Mouse (Mus musculus) stomach, embryonic 15.5 days (tissue): Measurements from ENCODE around the gene Chn2. TPM values are rescaled to one million over a fixed set of nuclear protein-coding genes. Genes with fewer than 3 reads are reported as not detected.

Experiments used
- ATAC-seq: fragments of 200-750 bp; cut with Nextera tagmentation; 2 replicates; pipeline ENCODE4 v1.8.0; 2017; ENCODE audit warnings: low read depth, moderate number of reproducible peaks, moderate TSS enrichment; ENCODE audit not compliant: insufficient read depth, low FRiP score
- H3K27ac ChIP-seq: fragments of 300-500 bp; sonication (generic); 2 replicates; pipeline ENCODE4 v1.5.1; 2015; ENCODE audit warnings: mild to moderate bottlenecking, inconsistent platforms
- H3K27me3 ChIP-seq: fragments of 300-500 bp; sonication (generic); replicated peaks from 2 replicates; pipeline ENCODE4 v1.6.1; 2015; ENCODE audit warnings: inconsistent platforms
- H3K36me3 ChIP-seq: fragments of 300-500 bp; sonication (generic); 2 replicates; pipeline ENCODE4 v1.6.1; 2015; ENCODE audit warnings: inconsistent platforms
- H3K4me1 ChIP-seq: fragments of 300-500 bp; sonication (generic); 2 replicates; pipeline ENCODE4 v1.6.1; 2015; ENCODE audit warnings: inconsistent platforms
- H3K4me2 ChIP-seq: fragments of 300-500 bp; sonication (generic); 2 replicates; pipeline ENCODE4 v1.6.1; 2015; ENCODE audit warnings: mild to moderate bottlenecking, inconsistent platforms
- H3K4me3 ChIP-seq: fragments of 300-500 bp; sonication (generic); replicated peaks from 2 replicates; pipeline ENCODE4 v1.5.1; 2015; ENCODE audit warnings: inconsistent platforms
- H3K9ac ChIP-seq: fragments of 300-500 bp; sonication (generic); 2 replicates; pipeline ENCODE4 v1.6.1; 2015; ENCODE audit warnings: inconsistent platforms
- H3K9me3 ChIP-seq: fragments of 300-500 bp; sonication (generic); 2 replicates; pipeline ENCODE4 v1.6.1; 2016; ENCODE audit warnings: inconsistent platforms
- WGBS: fragments of 180-500 bp; shearing (Covaris S2); methylation state at CpG from one replicate; pipeline ENCODE4 v1.1.7; 2015; 5-methylcytosine and 5-hydroxymethylcytosine counted together
- polyA plus RNA-seq: library from polyadenylated mRNA; unstranded; fragments of >200 nt; fragmentation: Nextera tagmentation; extraction: Ambion mirVana; gene quantifications from 2 replicates; pipeline ENCODE4 v1.2.1, GENCODE M21; 2015

Chn2 gene
- polyA plus RNA-seq, 1 experiment from 2014 or later: 15.6 TPM

- Histone ChIP-seq H3K4me1 (peaks cover 11% of the 10 kb centered on the region; the same call in 1 of the 2 replicates), H3K4me2 (no peak overlapping the region), H3K27ac (no peak overlapping the region), H3K27me3 (no peaks in the 10 kb centered on the region), H3K9me3 (no peaks in the 10 kb centered on the region), H3K4me3 (no peak overlapping the region), H3K36me3 (no peaks in the 10 kb centered on the region), H3K9ac (no peak overlapping the region)
- ATAC-seq: no peak
- WGBS: 60% methylated on average over 3 of the region's 3 CpGs
Observed at GRCm38 (mm10) chr6:54124519-54124918, 85.2 kb downstream of the Chn2 start.

- ATAC-seq: no peak
- Histone ChIP-seq H3K4me3 (no peak overlapping the region), H3K4me1 (0 out of 2 replicates have a peak, but pooled peaks cover 5% of the 10 kb centered on the region), H3K9ac (no peak overlapping the region), H3K27me3 (no peaks in the 10 kb centered on the region), H3K27ac (no peak overlapping the region), H3K36me3 (no peaks in the 10 kb centered on the region), H3K9me3 (no peaks in the 10 kb centered on the region), H3K4me2 (no peak overlapping the region)
- WGBS: 56% methylated on average over 5 of the region's 5 CpGs
Observed at GRCm38 (mm10) chr6:54125536-54125935, 86.2 kb downstream of the Chn2 start.

GRCm38 (mm10) chr6:54126225-54126992 lies 87.1 kb downstream of the Chn2 start:
- Histone ChIP-seq H3K4me3 (no peak overlapping the region), H3K27me3 (no peaks in the 10 kb centered on the region), H3K4me1 (0 out of 2 replicates have a peak, but pooled peaks cover 5% of the 10 kb centered on the region), H3K27ac (no peak overlapping the region), H3K4me2 (no peak overlapping the region), H3K36me3 (no peaks in the 10 kb centered on the region), H3K9ac (no peak overlapping the region), H3K9me3 (no peaks in the 10 kb centered on the region)
- ATAC-seq: no peak
- 72% methylated on average over 9 of the region's 9 CpGs for WGBS

GRCm38 (mm10) chr6:54126993-54127697 lies 87.8 kb downstream of the Chn2 start:
- Histone ChIP-seq H3K9me3 (no peaks in the 10 kb centered on the region), H3K27me3 (no peaks in the 10 kb centered on the region), H3K4me2 (no peak overlapping the region), H3K27ac (no peak overlapping the region), H3K4me1 (0 out of 2 replicates have a peak, but pooled peaks cover 5% of the 10 kb centered on the region), H3K4me3 (no peak overlapping the region), H3K36me3 (no peaks in the 10 kb centered on the region), H3K9ac (no peak overlapping the region)
- no peak for ATAC-seq
- 75% methylated on average over 11 of the region's 11 CpGs for WGBS

GRCm38 (mm10) chr6:54128702-54129101 lies 89.3 kb downstream of the Chn2 start:
- no peak overlapping the region for H3K27ac ChIP-seq
- H3K36me3 ChIP-seq: no peaks in the 10 kb centered on the region
- H3K9ac ChIP-seq: no peak overlapping the region
- no peak overlapping the region for H3K4me3 ChIP-seq
- 0 out of 2 replicates have a peak, but pooled peaks cover 5% of the 10 kb centered on the region for H3K4me1 ChIP-seq
- no peaks in the 10 kb centered on the region for H3K27me3 ChIP-seq
- no peak for ATAC-seq
- H3K9me3 ChIP-seq: no peaks in the 10 kb centered on the region
- no peak overlapping the region for H3K4me2 ChIP-seq
- WGBS: 67% methylated on average over 1 of the region's 1 CpGs

GRCm38 (mm10) chr6:54129570-54129969 lies 90.2 kb downstream of the Chn2 start:
- Histone ChIP-seq H3K9ac (no peak overlapping the region), H3K36me3 (no peaks in the 10 kb centered on the region), H3K4me1 (0 out of 2 replicates have a peak, but pooled peaks cover 5% of the 10 kb centered on the region), H3K9me3 (no peaks in the 10 kb centered on the region), H3K27me3 (no peaks in the 10 kb centered on the region), H3K4me2 (no peak overlapping the region), H3K27ac (no peak overlapping the region), H3K4me3 (no peak overlapping the region)
- 86% methylated on average over 2 of the region's 2 CpGs for WGBS
- ATAC-seq: no peak

GRCm38 (mm10) chr6:54130881-54131280 lies 91.5 kb downstream of the Chn2 start:
- Histone ChIP-seq H3K4me2 (no peak overlapping the region), H3K27ac (no peak overlapping the region), H3K36me3 (no peaks in the 10 kb centered on the region), H3K9ac (no peak overlapping the region), H3K4me1 (no peaks in the 10 kb centered on the region), H3K9me3 (no peaks in the 10 kb centered on the region), H3K4me3 (no peak overlapping the region), H3K27me3 (no peaks in the 10 kb centered on the region)
- WGBS: 82% methylated on average over 3 of the region's 3 CpGs
- no peak for ATAC-seq

- H3K9ac ChIP-seq: no peak overlapping the region
- 88% methylated on average over 1 of the region's 1 CpGs for WGBS
- no peaks in the 10 kb centered on the region for H3K36me3 ChIP-seq
- no peaks in the 10 kb centered on the region for H3K4me1 ChIP-seq
- no peak for ATAC-seq
- H3K4me3 ChIP-seq: no peak overlapping the region
- no peak overlapping the region for H3K4me2 ChIP-seq
- no peak overlapping the region for H3K27ac ChIP-seq
- no peaks in the 10 kb centered on the region for H3K27me3 ChIP-seq
- no peaks in the 10 kb centered on the region for H3K9me3 ChIP-seq
Observed at GRCm38 (mm10) chr6:54132576-54132975, 93.2 kb downstream of the Chn2 start.

- H3K4me3 ChIP-seq: no peak overlapping the region
- no peaks in the 10 kb centered on the region for H3K9me3 ChIP-seq
- ATAC-seq: no peak
- no peak overlapping the region for H3K9ac ChIP-seq
- no peaks in the 10 kb centered on the region for H3K36me3 ChIP-seq
- H3K27me3 ChIP-seq: no peaks in the 10 kb centered on the region
- H3K4me1 ChIP-seq: no peaks in the 10 kb centered on the region
- WGBS: 74% methylated on average over 5 of the region's 5 CpGs
- no peak overlapping the region for H3K27ac ChIP-seq
- H3K4me2 ChIP-seq: no peak overlapping the region
Observed at GRCm38 (mm10) chr6:54133231-54133630, 93.9 kb downstream of the Chn2 start.

GRCm38 (mm10) chr6:54138157-54138556 lies 98.8 kb downstream of the Chn2 start:
- ATAC-seq: no peak
- H3K9me3 ChIP-seq: no peaks in the 10 kb centered on the region
- H3K9ac ChIP-seq: no peak overlapping the region
- WGBS: 88% methylated on average over 9 of the region's 9 CpGs
- no peaks in the 10 kb centered on the region for H3K4me1 ChIP-seq
- H3K27me3 ChIP-seq: no peaks in the 10 kb centered on the region
- no peaks in the 10 kb centered on the region for H3K36me3 ChIP-seq
- no peak overlapping the region for H3K4me3 ChIP-seq
- no peak overlapping the region for H3K4me2 ChIP-seq
- H3K27ac ChIP-seq: no peak overlapping the region

GRCm38 (mm10) chr6:54140488-54140887 lies 101.1 kb downstream of the Chn2 start:
- Histone ChIP-seq H3K27me3 (no peaks in the 10 kb centered on the region), H3K9me3 (no peaks in the 10 kb centered on the region), H3K4me1 (no peaks in the 10 kb centered on the region), H3K36me3 (no peaks in the 10 kb centered on the region), H3K4me2 (no peak overlapping the region), H3K4me3 (no peak overlapping the region), H3K27ac (no peak overlapping the region), H3K9ac (no peak overlapping the region)
- WGBS: 83% methylated on average over 4 of the region's 4 CpGs
- ATAC-seq: no peak

GRCm38 (mm10) chr6:54141165-54141564 lies 101.8 kb downstream of the Chn2 start:
- H3K27me3 ChIP-seq: no peaks in the 10 kb centered on the region
- no peak overlapping the region for H3K4me2 ChIP-seq
- H3K9ac ChIP-seq: no peak overlapping the region
- H3K4me3 ChIP-seq: no peak overlapping the region
- H3K27ac ChIP-seq: no peak overlapping the region
- no peaks in the 10 kb centered on the region for H3K36me3 ChIP-seq
- no peaks in the 10 kb centered on the region for H3K9me3 ChIP-seq
- 83% methylated on average over 3 of the region's 3 CpGs for WGBS
- no peak for ATAC-seq
- no peaks in the 10 kb centered on the region for H3K4me1 ChIP-seq
